ENCODE assay signal across 8 mouse cellular contexts in genomic region chr1:176223196-176223595, GRCm38 (mm10). TPM values are rescaled to one million over a fixed set of nuclear protein-coding genes. Genes with fewer than 3 reads are reported as not detected.
DNase-seq lines count a peak whose midpoint lies in the region; ATAC-seq lines count a peak whose summit lies in the region.

No protein-coding gene starts in this region.

- H3K9me3 ChIP-seq in kidney, embryonic 15.5 days (replicated peaks): no peaks in the 10 kb centered on the region
- no peaks in the 10 kb centered on the region for H3K9me3 ChIP-seq in limb, embryonic 13.5 days
- no peaks in the 10 kb centered on the region for H3K9me3 ChIP-seq in neural tube, embryonic 12.5 days

- H3K27ac ChIP-seq in kidney, embryonic 15.5 days: no peak overlapping the region
- H3K27ac ChIP-seq in limb, embryonic 13.5 days: no peak overlapping the region
- no peak overlapping the region for H3K27ac ChIP-seq in neural tube, embryonic 12.5 days

- 0 out of 2 replicates have a peak, but pooled peaks cover 2% of the 10 kb centered on the region for H3K4me1 ChIP-seq in kidney, embryonic 15.5 days
- no peaks in the 10 kb centered on the region for H3K4me1 ChIP-seq in limb, embryonic 13.5 days
- no peaks in the 10 kb centered on the region; the same call in 1 of the 2 replicates for H3K4me1 ChIP-seq in neural tube, embryonic 12.5 days

- no peak overlapping the region for H3K9ac ChIP-seq in kidney, embryonic 15.5 days
- no peak overlapping the region for H3K9ac ChIP-seq in limb, embryonic 13.5 days
- no peak overlapping the region for H3K9ac ChIP-seq in neural tube, embryonic 12.5 days

- H3K27me3 ChIP-seq in kidney, embryonic 15.5 days: no peaks in the 10 kb centered on the region
- H3K27me3 ChIP-seq in limb, embryonic 13.5 days: no peaks in the 10 kb centered on the region
- H3K27me3 ChIP-seq in neural tube, embryonic 12.5 days (replicated peaks): no peaks in the 10 kb centered on the region

- WGBS in kidney, embryonic 15.5 days: 7% methylated on average over 12 of the region's 12 CpGs
- WGBS in limb, embryonic 13.5 days: 5% methylated on average over 12 of the region's 12 CpGs
- WGBS in neural tube, embryonic 12.5 days: 7% methylated on average over 12 of the region's 12 CpGs

- no peaks in the 10 kb centered on the region for H3K36me3 ChIP-seq in kidney, embryonic 15.5 days
- no peaks in the 10 kb centered on the region for H3K36me3 ChIP-seq in limb, embryonic 13.5 days
- H3K36me3 ChIP-seq in neural tube, embryonic 12.5 days: no peaks in the 10 kb centered on the region

- peak overlapping the region; percentile 42; the same call in 1 of the 2 replicates for H3K4me2 ChIP-seq in kidney, embryonic 15.5 days
- H3K4me2 ChIP-seq in limb, embryonic 13.5 days (replicated peaks): no peak overlapping the region; the same call in 1 of the 2 replicates
- H3K4me2 ChIP-seq in neural tube, embryonic 12.5 days (replicated peaks): no peak overlapping the region

- H3K4me3 ChIP-seq in kidney, embryonic 15.5 days (replicated peaks): no peak overlapping the region
- no peak overlapping the region for H3K4me3 ChIP-seq in limb, embryonic 13.5 days
- no peak overlapping the region for H3K4me3 ChIP-seq in neural tube, embryonic 12.5 days

- peak; percentile 1 to 10 for DNase-seq in urinary bladder, adult 18-20 months (ENCODE audit: low spot score in 2 of 2)
- no peak for DNase-seq in urinary bladder, postnatal 10 days (ENCODE audit: low spot score)
- peak; percentile 46 for DNase-seq in embryo, embryonic 11.5 days (ENCODE audit: low read depth, low spot score)
- DNase-seq in heart, adult 9 months (ENCODE audit: low spot score in 2 of 2): peak; percentile 3 to 32
- DNase-seq in urinary bladder, postnatal 14 days (ENCODE audit: low spot score): peak; percentile 57

- ATAC-seq in kidney, embryonic 15.5 days (replicated peaks; ENCODE audit: low FRiP score): peak; percentile 73; the same call in 1 of the 2 replicates
- ATAC-seq in limb, embryonic 13.5 days (ENCODE audit: low FRiP score, low read depth): peak; percentile 67; the same call in 1 of the 2 replicates
- peak; percentile 81 for ATAC-seq in neural tube, embryonic 12.5 days (ENCODE audit: low FRiP score, low read depth)

RNA-seq across cellular contexts. Expression of gene Pld5, which starts 51.9 kb away (rescaled TPM):
- 1.9 and 2.5 TPM in 2 replicates for polyA plus RNA-seq in kidney, embryonic 15.5 days (2015; fragmentation: Nextera tagmentation; extraction: Ambion mirVana)
- polyA plus RNA-seq in limb, embryonic 13.5 days (2015; fragmentation: Nextera tagmentation; extraction: Ambion mirVana): 0.59 and 0.88 TPM in 2 replicates
- 2.3 and 3.2 TPM in 2 replicates for polyA plus RNA-seq in neural tube, embryonic 12.5 days (2016; fragmentation: Nextera tagmentation; extraction: Ambion mirVana)
